Mouse (Mus musculus) olfactory bulb, adult 2 months (tissue): ENCODE measurements around the gene Naa16.

Experiments used
- CTCF ChIP-seq: fragments of 200-500 bp; IDR thresholded peaks from 2 replicates; pipeline ENCODE4 v1.5.1; 2012; ENCODE audit warnings: low read depth, mild to moderate bottlenecking, low read length, moderate library complexity; ENCODE audit not compliant: insufficient read depth
- POLR2A ChIP-seq: fragments of 200-500 bp; IDR thresholded peaks from 2 replicates; pipeline ENCODE4 v1.6.1; 2012; ENCODE audit warnings: mild to moderate bottlenecking, low read depth, low read length, moderate library complexity; ENCODE audit not compliant: insufficient read depth

- no peak for TF ChIP-seq CTCF
- TF ChIP-seq POLR2A = no peak
Measured at GRCm38 (mm10) chr14:79358055-79358454, 32.5 kb downstream of the Naa16 start.
